Mouse (Mus musculus) erythroblast, embryonic 14.5 days (primary cell): ENCODE results near the gene Fcgr2b. TPM values are rescaled to one million over a fixed set of nuclear protein-coding genes. Genes with fewer than 3 reads are reported as not detected.
"Not testable (repeated sequence)": the region's sequence is repeated elsewhere in the genome, so short reads cannot be mapped to it uniquely, and the experiment has no call there.

ENCODE experiments used
- H3K27me3 ChIP-seq: 2 replicates; pipeline ENCODE4 v1.6.1; 2012; ENCODE audit warnings: inconsistent platforms; ENCODE audit not compliant: control insufficient read depth
- H3K36me3 ChIP-seq: 2 replicates; pipeline ENCODE4 v1.6.1; 2012; ENCODE audit warnings: mild to moderate bottlenecking, inconsistent platforms; ENCODE audit not compliant: control insufficient read depth
- H3K4me1 ChIP-seq: 2 replicates; pipeline ENCODE4 v1.6.1; 2012; ENCODE audit warnings: inconsistent platforms; ENCODE audit not compliant: control insufficient read depth
- H3K4me3 ChIP-seq: replicated peaks from 2 replicates; pipeline ENCODE3; 2012; ENCODE audit warnings: moderate library complexity, mild to moderate bottlenecking, inconsistent platforms
- H3K9me3 ChIP-seq: 2 replicates; pipeline ENCODE4 v1.6.1; 2012; ENCODE audit warnings: low read length, inconsistent platforms, mixed read lengths; ENCODE audit not compliant: control insufficient read depth
- GATA1 ChIP-seq: IDR thresholded peaks from 2 replicates; pipeline ENCODE4 v1.6.1; 2012; ENCODE audit warnings: low read length, inconsistent platforms, mixed read lengths
- TAL1 ChIP-seq: IDR thresholded peaks from 3 replicates; pipeline ENCODE4 v1.6.1; 2012; ENCODE audit warnings: low read length, inconsistent platforms, mixed read lengths
- polyA plus RNA-seq: library from polyadenylated mRNA; stranded (reverse); fragments of >175 nt; gene quantifications from 2 replicates; pipeline ENCODE4 v1.2.3, GENCODE M21; 2012

The Fcgr2b gene
- polyA plus RNA-seq, 1 experiment: not detected

- H3K9me3 ChIP-seq: no peaks in the 10 kb centered on the region
- no peaks in the 10 kb centered on the region for H3K36me3 ChIP-seq
- TF ChIP-seq GATA1 (no peak), TAL1 (no peak)
- H3K4me1 ChIP-seq: no peaks in the 10 kb centered on the region
- H3K27me3 ChIP-seq: no peaks in the 10 kb centered on the region
- no peak overlapping the region for H3K4me3 ChIP-seq
Measured at GRCm38 (mm10) chr1:170967581-170967980, 8.8 kb downstream of the Fcgr2b start.

GRCm38 (mm10) chr1:170963087-170963486, 13.3 kb downstream of the Fcgr2b start:
- Histone ChIP-seq H3K4me3 (no peak overlapping the region), H3K27me3 (peaks cover 2% of the 10 kb centered on the region; the same call in 1 of the 2 replicates), H3K36me3 (no peaks in the 10 kb centered on the region), H3K9me3 (no peaks in the 10 kb centered on the region), H3K4me1 (no peaks in the 10 kb centered on the region)
- no peak for TF ChIP-seq GATA1

GRCm38 (mm10) chr1:170962301-170962700, 14.0 kb downstream of the Fcgr2b start:
- TF ChIP-seq GATA1 (no peak), TAL1 (no peak)
- Histone ChIP-seq H3K4me1 (no peaks in the 10 kb centered on the region), H3K27me3 (peaks cover 2% of the 10 kb centered on the region; the same call in 1 of the 2 replicates)

GRCm38 (mm10) chr1:170961101-170961500, 15.2 kb downstream of the Fcgr2b start:
- H3K4me1 ChIP-seq: no peaks in the 10 kb centered on the region
- no peak overlapping the region for H3K4me3 ChIP-seq
- H3K36me3 ChIP-seq: no peaks in the 10 kb centered on the region
- no peaks in the 10 kb centered on the region for H3K9me3 ChIP-seq
- TF ChIP-seq GATA1 (no peak), TAL1 (no peak)
- H3K27me3 ChIP-seq: peaks cover 2% of the 10 kb centered on the region; the same call in 1 of the 2 replicates

More at GRCm38 (mm10) chr1:170962301-170962700, 14.0 kb downstream of the Fcgr2b start:
- no peaks in the 10 kb centered on the region for H3K36me3 ChIP-seq
- H3K4me3 ChIP-seq: no peak overlapping the region
- no peaks in the 10 kb centered on the region for H3K9me3 ChIP-seq

GRCm38 (mm10) chr1:170959791-170960190, 16.6 kb downstream of the Fcgr2b start:
- no peaks in the 10 kb centered on the region for H3K9me3 ChIP-seq
- no peak for TF ChIP-seq TAL1
- TF ChIP-seq GATA1: no peak
- H3K27me3 ChIP-seq: peaks cover 2% of the 10 kb centered on the region; the same call in 1 of the 2 replicates
- no peaks in the 10 kb centered on the region for H3K36me3 ChIP-seq
- H3K4me1 ChIP-seq: no peaks in the 10 kb centered on the region
- H3K4me3 ChIP-seq: no peak overlapping the region

GRCm38 (mm10) chr1:170958225-170958624, 18.1 kb downstream of the Fcgr2b start:
- H3K4me1 ChIP-seq: no peaks in the 10 kb centered on the region
- H3K36me3 ChIP-seq: no peaks in the 10 kb centered on the region
- no peak overlapping the region for H3K4me3 ChIP-seq
- H3K27me3 ChIP-seq: peaks cover 2% of the 10 kb centered on the region; the same call in 1 of the 2 replicates
- no peaks in the 10 kb centered on the region for H3K9me3 ChIP-seq
- no peak for TF ChIP-seq GATA1
- TF ChIP-seq TAL1: no peak

GRCm38 (mm10) chr1:170953192-170953591, 23.2 kb downstream of the Fcgr2b start:
- Histone ChIP-seq H3K4me3 (no peak overlapping the region), H3K9me3 (no peaks in the 10 kb centered on the region), H3K4me1 (peaks cover 11% of the 10 kb centered on the region), H3K27me3 (no peaks in the 10 kb centered on the region), H3K36me3 (no peaks in the 10 kb centered on the region)
- TF ChIP-seq GATA1 (no peak), TAL1 (no peak)

GRCm38 (mm10) chr1:170950772-170951171, 25.6 kb downstream of the Fcgr2b start:
- Histone ChIP-seq H3K4me3 (no peak overlapping the region), H3K9me3 (no peaks in the 10 kb centered on the region), H3K4me1 (peaks cover 11% of the 10 kb centered on the region), H3K36me3 (no peaks in the 10 kb centered on the region), H3K27me3 (no peaks in the 10 kb centered on the region)
- no peak for TF ChIP-seq GATA1
- no peak for TF ChIP-seq TAL1

GRCm38 (mm10) chr1:170944908-170945307, 31.4 kb downstream of the Fcgr2b start:
- H3K4me3 ChIP-seq, H3K4me1 ChIP-seq, H3K9me3 ChIP-seq, H3K36me3 ChIP-seq, H3K27me3 ChIP-seq: not testable (repeated sequence)

- H3K4me1 ChIP-seq, H3K4me3 ChIP-seq, H3K36me3 ChIP-seq, H3K27me3 ChIP-seq, H3K9me3 ChIP-seq: not testable (repeated sequence)
Measured at GRCm38 (mm10) chr1:170944151-170944550, 32.2 kb downstream of the Fcgr2b start.
